Mouse (Mus musculus): ENCODE data around the gene Cnksr3. TPM values are rescaled to one million over a fixed set of nuclear protein-coding genes. Genes with fewer than 3 reads are reported as not detected.

The Cnksr3 gene
- polyA plus RNA-seq, 1 experiment from 2014 or later, result 3.4 TPM

DNA sequence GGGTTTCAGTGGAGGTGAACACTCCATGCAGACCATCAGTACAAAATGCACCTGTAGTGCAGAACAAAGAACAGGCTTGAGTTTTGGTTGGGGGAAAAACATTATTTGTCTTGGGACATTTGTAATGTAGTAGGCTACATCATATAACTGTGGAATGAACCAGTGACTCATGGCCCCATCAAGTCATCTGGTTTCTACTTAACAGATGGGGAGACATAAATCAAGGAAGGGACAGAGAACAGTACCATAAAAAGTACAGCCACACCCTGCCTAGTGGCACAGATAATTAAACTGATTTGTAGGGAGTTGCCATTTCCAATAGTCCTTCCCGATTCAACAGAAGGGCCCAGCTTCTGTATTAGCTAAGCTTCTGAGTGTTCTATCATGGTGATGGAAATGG lies 98.9 kb downstream of the Cnksr3 start:
- no peak overlapping the region for H3K9ac ChIP-seq
- H3K27me3 ChIP-seq, result no peaks in the 10 kb centered on the region
- 100% methylated on average over 1 of the region's 1 CpGs for WGBS
- ATAC-seq (ENCODE audit: low FRiP score), result no peak
- H3K4me1 ChIP-seq (replicated peaks), result no peaks in the 10 kb centered on the region
- H3K27ac ChIP-seq, result no peak overlapping the region
- no peak overlapping the region for H3K4me2 ChIP-seq
- H3K9me3 ChIP-seq, result no peaks in the 10 kb centered on the region
- H3K4me3 ChIP-seq, result no peak overlapping the region
- no peaks in the 10 kb centered on the region for H3K36me3 ChIP-seq

- no peak overlapping the region for H3K9ac ChIP-seq
- H3K4me3 ChIP-seq, result no peak overlapping the region
- 78% methylated on average over 6 of the region's 6 CpGs for WGBS
- H3K27me3 ChIP-seq, result no peaks in the 10 kb centered on the region
- H3K9me3 ChIP-seq, result no peaks in the 10 kb centered on the region
- no peak for ATAC-seq (ENCODE audit: low FRiP score)
- no peaks in the 10 kb centered on the region for H3K4me1 ChIP-seq (replicated peaks)
- H3K4me2 ChIP-seq, result no peak overlapping the region
- no peak overlapping the region; the same call in 1 of the 2 replicates for H3K27ac ChIP-seq
- no peaks in the 10 kb centered on the region for H3K36me3 ChIP-seq
Measured at GRCm38 (mm10) chr10:7111462-7112000, 100.5 kb downstream of the Cnksr3 start.

DNA sequence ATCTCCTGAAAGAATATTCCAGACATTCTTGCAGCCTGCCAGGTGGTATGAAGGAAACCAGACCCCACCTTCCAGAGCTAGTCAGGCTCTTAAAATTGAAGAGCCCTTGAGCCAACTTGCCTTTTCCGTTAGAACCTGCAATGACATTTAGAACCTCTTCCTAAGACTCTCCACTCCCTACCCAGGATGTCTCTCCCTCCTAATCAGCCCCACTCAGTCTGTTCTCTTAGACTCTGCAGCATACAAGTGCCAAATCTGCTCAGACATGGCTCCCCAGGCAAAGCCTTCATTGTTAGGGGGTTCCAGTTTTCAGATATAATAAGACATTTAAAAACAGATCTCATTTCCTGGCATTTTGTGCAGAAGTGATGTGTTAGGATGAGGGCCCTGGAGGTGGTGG lies 108.2 kb downstream of the Cnksr3 start:
- no peak for ATAC-seq (ENCODE audit: low FRiP score)
- H3K36me3 ChIP-seq, result no peaks in the 10 kb centered on the region
- no peaks in the 10 kb centered on the region for H3K4me1 ChIP-seq (replicated peaks)
- no peaks in the 10 kb centered on the region for H3K9me3 ChIP-seq
- no peak overlapping the region for H3K9ac ChIP-seq
- no peak overlapping the region for H3K4me2 ChIP-seq
- H3K4me3 ChIP-seq, result no peak overlapping the region
- no peak overlapping the region for H3K27ac ChIP-seq
- 94% methylated on average over 1 of the region's 1 CpGs for WGBS
- H3K27me3 ChIP-seq, result no peaks in the 10 kb centered on the region

GRCm38 (mm10) chr10:7077971-7078370 lies 134.1 kb downstream of the Cnksr3 start:
- H3K36me3 ChIP-seq, result no peaks in the 10 kb centered on the region
- no peak overlapping the region for H3K4me3 ChIP-seq
- H3K9ac ChIP-seq, result no peak overlapping the region
- H3K27ac ChIP-seq, result no peak overlapping the region; the same call in 1 of the 2 replicates
- H3K4me1 ChIP-seq (replicated peaks), result 0 out of 2 replicates have a peak, but pooled peaks cover 6% of the 10 kb centered on the region
- whole genome bisulfite sequencing, result 93% methylated on average over 1 of the region's 1 CpGs
- H3K9me3 ChIP-seq, result no peaks in the 10 kb centered on the region
- no peak for ATAC-seq (ENCODE audit: low FRiP score)
- H3K27me3 ChIP-seq, result no peaks in the 10 kb centered on the region
- no peak overlapping the region for H3K4me2 ChIP-seq

DNA sequence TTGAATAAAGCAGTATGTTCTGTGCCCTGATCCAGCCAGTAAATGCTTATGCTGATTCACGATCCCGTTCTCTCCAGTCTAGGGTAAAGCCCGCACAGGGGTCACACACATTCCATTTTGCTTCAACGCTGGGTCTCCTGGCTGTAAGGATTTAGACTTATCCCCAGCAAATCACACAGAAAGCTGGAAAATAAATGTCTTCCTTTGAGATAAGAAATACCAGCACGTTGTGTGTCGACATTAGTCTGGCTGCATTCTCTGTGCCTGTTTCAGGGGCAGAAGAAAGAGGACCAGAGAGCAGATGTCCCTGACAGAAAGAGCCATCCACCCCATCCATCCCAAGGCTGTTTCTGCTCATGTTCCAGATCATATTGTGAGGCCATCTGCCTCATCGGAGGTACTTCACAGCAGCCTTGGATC lies 134.6 kb downstream of the Cnksr3 start:
- Histone ChIP-seq H3K4me3 (no peak overlapping the region), H3K9ac (no peak overlapping the region), H3K27ac (no peak overlapping the region), H3K4me1 (replicated peaks) (0 out of 2 replicates have a peak, but pooled peaks cover 6% of the 10 kb centered on the region), H3K9me3 (no peaks in the 10 kb centered on the region), H3K36me3 (no peaks in the 10 kb centered on the region), H3K27me3 (no peaks in the 10 kb centered on the region), H3K4me2 (no peak overlapping the region)
- no peak for ATAC-seq (ENCODE audit: low FRiP score)
- WGBS, result 82% methylated on average over 7 of the region's 7 CpGs

DNA sequence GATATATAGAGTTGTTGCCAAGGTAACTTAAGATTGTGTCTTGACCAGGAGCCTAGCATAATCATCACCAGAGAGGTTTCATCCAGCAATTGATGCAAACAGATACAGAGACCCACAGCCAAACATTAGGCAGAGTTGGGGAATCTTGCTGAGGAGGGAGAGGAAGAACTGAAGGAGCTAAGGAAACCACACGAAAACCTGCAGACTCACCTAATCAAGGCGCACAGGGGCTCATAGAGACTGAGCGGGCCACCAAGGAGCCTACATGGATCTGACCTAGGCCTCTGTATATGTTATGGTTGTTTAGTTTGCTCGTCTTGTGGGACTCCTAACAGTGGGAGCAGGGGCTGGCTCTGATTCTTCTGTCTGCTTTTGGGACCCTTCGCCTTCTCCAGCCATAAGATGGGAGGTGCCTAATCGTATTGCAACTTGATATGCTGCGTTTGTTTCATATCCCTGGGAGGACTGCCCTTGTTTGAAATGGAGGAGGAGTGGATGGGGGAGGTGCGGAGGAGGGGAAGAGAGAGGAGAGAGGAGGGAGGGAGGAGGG lies 135.3 kb downstream of the Cnksr3 start:
- Histone ChIP-seq H3K36me3 (no peaks in the 10 kb centered on the region), H3K4me3 (no peak overlapping the region), H3K27me3 (no peaks in the 10 kb centered on the region), H3K4me1 (replicated peaks) (0 out of 2 replicates have a peak, but pooled peaks cover 6% of the 10 kb centered on the region), H3K9ac (0 out of 2 replicates have a peak overlapping the region, but pooled peaks have one; percentile 19), H3K27ac (no peak overlapping the region), H3K4me2 (no peak overlapping the region), H3K9me3 (no peaks in the 10 kb centered on the region)
- peak; percentile 48 for ATAC-seq (ENCODE audit: low FRiP score)
- 60% methylated on average over 7 of the region's 8 CpGs for WGBS

DNA sequence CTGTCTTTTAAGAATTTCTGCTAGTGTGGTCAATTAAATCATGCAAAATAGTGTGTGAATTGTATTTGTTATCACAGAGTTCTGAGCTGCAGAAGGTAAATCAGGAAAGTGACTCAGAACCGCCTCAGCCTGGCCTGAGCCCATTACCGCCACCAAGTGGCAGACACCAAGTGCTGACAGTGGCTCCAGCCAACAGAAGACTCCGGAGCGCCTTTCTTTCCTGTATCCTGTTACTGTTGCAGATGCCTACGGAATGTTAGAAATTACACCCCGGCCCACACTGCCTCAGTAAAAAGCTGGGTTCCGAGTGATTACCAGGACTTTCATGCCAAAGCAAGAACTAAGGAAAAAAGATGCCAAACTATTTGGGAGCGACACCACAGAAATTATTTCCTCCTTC lies 135.8 kb downstream of the Cnksr3 start:
- ATAC-seq (ENCODE audit: low FRiP score), result peak; percentile 91
- Histone ChIP-seq H3K27me3 (no peaks in the 10 kb centered on the region), H3K9me3 (no peaks in the 10 kb centered on the region), H3K4me3 (no peak overlapping the region), H3K36me3 (no peaks in the 10 kb centered on the region), H3K4me1 (replicated peaks) (0 out of 2 replicates have a peak, but pooled peaks cover 6% of the 10 kb centered on the region), H3K9ac (0 out of 2 replicates have a peak overlapping the region, but pooled peaks have one; percentile 19), H3K27ac (no peak overlapping the region), H3K4me2 (no peak overlapping the region)
- 18% methylated on average over 8 of the region's 8 CpGs for WGBS

GRCm38 (mm10) chr10:7075661-7076060 lies 136.4 kb downstream of the Cnksr3 start:
- 97% methylated on average over 2 of the region's 2 CpGs for WGBS
- H3K9me3 ChIP-seq, result no peaks in the 10 kb centered on the region
- ATAC-seq (ENCODE audit: low FRiP score), result no peak; the same call in 1 of the 2 replicates
- no peak overlapping the region for H3K27ac ChIP-seq
- no peak overlapping the region for H3K9ac ChIP-seq
- no peak overlapping the region for H3K4me2 ChIP-seq
- H3K4me1 ChIP-seq (replicated peaks), result 0 out of 2 replicates have a peak, but pooled peaks cover 6% of the 10 kb centered on the region
- H3K27me3 ChIP-seq, result no peaks in the 10 kb centered on the region
- no peaks in the 10 kb centered on the region for H3K36me3 ChIP-seq
- H3K4me3 ChIP-seq, result no peak overlapping the region

- H3K4me1 ChIP-seq (replicated peaks), result 0 out of 2 replicates have a peak, but pooled peaks cover 6% of the 10 kb centered on the region
- no peaks in the 10 kb centered on the region for H3K9me3 ChIP-seq
- no peak overlapping the region for H3K9ac ChIP-seq
- no peaks in the 10 kb centered on the region for H3K36me3 ChIP-seq
- no peak overlapping the region for H3K4me2 ChIP-seq
- no peaks in the 10 kb centered on the region for H3K27me3 ChIP-seq
- no peak overlapping the region for H3K27ac ChIP-seq
- no peak overlapping the region for H3K4me3 ChIP-seq
- ATAC-seq (ENCODE audit: low FRiP score), result no peak
- 86% methylated on average over 2 of the region's 2 CpGs for WGBS
Measured at GRCm38 (mm10) chr10:7074231-7074630, 137.8 kb downstream of the Cnksr3 start.

DNA sequence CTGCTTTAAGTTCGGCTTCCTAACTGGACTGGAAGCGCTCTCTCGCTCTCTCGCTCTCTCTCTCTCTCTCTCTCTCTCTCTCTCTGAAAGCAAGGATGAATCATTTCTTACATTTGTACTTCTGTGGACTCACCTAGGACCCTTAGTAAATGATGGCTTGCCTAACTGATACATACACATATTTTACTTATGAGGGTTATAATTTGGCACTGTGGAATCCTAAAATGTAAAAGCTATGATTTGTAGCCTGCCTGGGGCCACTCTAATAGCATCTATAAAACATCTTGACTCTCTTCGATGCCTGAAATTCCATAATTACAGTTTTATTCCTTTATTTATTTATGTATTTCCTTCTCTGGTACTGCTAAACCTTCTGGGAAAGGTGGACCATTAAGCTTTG lies 141.1 kb downstream of the Cnksr3 start:
- H3K9me3 ChIP-seq, result no peaks in the 10 kb centered on the region
- 86% methylated on average over 5 of the region's 5 CpGs for WGBS

GRCm38 (mm10) chr10:7070100-7070835 lies 141.8 kb downstream of the Cnksr3 start:
- Histone ChIP-seq H3K36me3 (no peaks in the 10 kb centered on the region), H3K4me1 (replicated peaks) (no peaks in the 10 kb centered on the region), H3K4me2 (no peak overlapping the region), H3K9me3 (no peaks in the 10 kb centered on the region), H3K27me3 (no peaks in the 10 kb centered on the region), H3K9ac (no peak overlapping the region), H3K27ac (no peak overlapping the region), H3K4me3 (no peak overlapping the region)
- 62% methylated on average over 8 of the region's 8 CpGs for WGBS
- peak; percentile 61; the same call in 1 of the 2 replicates for ATAC-seq (ENCODE audit: low FRiP score)

More for the DNA sequence above, 141.1 kb downstream of the Cnksr3 start:
- Histone ChIP-seq H3K27ac (no peak overlapping the region), H3K4me3 (no peak overlapping the region), H3K9ac (no peak overlapping the region), H3K4me2 (no peak overlapping the region), H3K4me1 (replicated peaks) (no peaks in the 10 kb centered on the region), H3K36me3 (no peaks in the 10 kb centered on the region), H3K27me3 (no peaks in the 10 kb centered on the region)
- ATAC-seq (ENCODE audit: low FRiP score), result no peak

DNA sequence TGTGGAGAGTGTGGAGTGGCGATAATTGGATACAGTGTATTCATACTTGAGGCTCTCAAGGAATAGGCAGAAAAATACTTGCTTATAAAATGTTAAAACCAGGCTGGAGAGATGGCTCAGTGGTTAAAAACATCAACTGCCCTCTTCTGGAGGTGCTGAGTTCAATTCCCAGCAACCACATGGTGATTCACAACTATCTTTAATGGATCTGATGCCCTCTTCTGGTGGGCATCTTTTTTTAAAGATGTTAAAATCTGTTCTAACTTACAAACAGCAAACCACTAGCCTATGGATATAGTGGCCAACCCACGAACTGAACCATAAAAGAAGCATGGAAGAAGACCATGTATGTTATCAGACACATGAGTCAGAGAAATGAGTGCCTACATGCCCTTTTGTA lies 142.9 kb downstream of the Cnksr3 start:
- Histone ChIP-seq H3K4me1 (replicated peaks) (no peaks in the 10 kb centered on the region), H3K4me3 (no peak overlapping the region), H3K9ac (no peak overlapping the region), H3K36me3 (no peaks in the 10 kb centered on the region), H3K27me3 (no peaks in the 10 kb centered on the region), H3K27ac (no peak overlapping the region), H3K9me3 (no peaks in the 10 kb centered on the region), H3K4me2 (no peak overlapping the region)
- no peak for ATAC-seq (ENCODE audit: low FRiP score)
- 89% methylated on average over 2 of the region's 2 CpGs for WGBS
